Mouse (Mus musculus) kidney, postnatal 0 days (tissue): Measurements from ENCODE around the gene Gm17677. TPM values are rescaled to one million over a fixed set of nuclear protein-coding genes. Genes with fewer than 3 reads are reported as not detected.

Source experiments
- ATAC-seq: fragments of 200-750 bp; cut with Nextera tagmentation; replicated peaks from 2 replicates; pipeline ENCODE4 v1.8.0; 2017; ENCODE audit warnings: low read depth, moderate number of reproducible peaks, moderate TSS enrichment, moderate library complexity; ENCODE audit not compliant: low FRiP score
- DNase-seq: peaks from one replicate; pipeline ENCODE4 v3.0.0-alpha.2; 2016; ENCODE audit warnings: low spot score
- H3K27ac ChIP-seq: fragments of 300-500 bp; sonication (generic); 2 replicates; pipeline ENCODE4 v1.5.1; 2014; ENCODE audit warnings: mild to moderate bottlenecking
- H3K27me3 ChIP-seq: fragments of 300-500 bp; sonication (generic); 2 replicates; pipeline ENCODE4 v1.6.1; 2014; ENCODE audit warnings: low read length, mixed read lengths; ENCODE audit not compliant: insufficient read depth
- H3K36me3 ChIP-seq: fragments of 300-500 bp; sonication (generic); 2 replicates; pipeline ENCODE4 v1.6.1; 2014; ENCODE audit warnings: low read length, mixed read lengths; ENCODE audit not compliant: insufficient read depth
- H3K4me1 ChIP-seq: fragments of 300-500 bp; sonication (generic); replicated peaks from 2 replicates; pipeline ENCODE4 v1.6.1; 2014; ENCODE audit warnings: antibody characterized with exemption, low read length, mixed read lengths; ENCODE audit not compliant: insufficient read depth
- H3K4me2 ChIP-seq: fragments of 300-500 bp; sonication (generic); 2 replicates; pipeline ENCODE4 v1.6.1; 2014; ENCODE audit warnings: mild to moderate bottlenecking, low read length, moderate library complexity, mixed read lengths
- H3K4me3 ChIP-seq: fragments of 300-500 bp; sonication (generic); replicated peaks from 2 replicates; pipeline ENCODE4 v1.5.1; 2014; ENCODE audit warnings: low read depth, low read length
- H3K9ac ChIP-seq: fragments of 300-500 bp; sonication (generic); 2 replicates; pipeline ENCODE4 v1.6.1; 2014; ENCODE audit warnings: low read depth, low read length
- H3K9me3 ChIP-seq: fragments of 300-500 bp; sonication (generic); replicated peaks from 2 replicates; pipeline ENCODE4 v1.6.1; 2016; ENCODE audit warnings: low read length, inconsistent platforms, mixed read lengths
- CTCF ChIP-seq: IDR thresholded peaks from 2 replicates; pipeline ENCODE4 v1.5.1; 2016; ENCODE audit warnings: antibody characterized with exemption, low read depth, mild to moderate bottlenecking, moderate library complexity
- WGBS: fragments of 180-500 bp; shearing (Covaris S2); extraction: QIAGEN DNeasy Blood & Tissue Kit; methylation state at CpG from one replicate; pipeline ENCODE4 v1.1.7; 2014; 5-methylcytosine and 5-hydroxymethylcytosine counted together
- polyA plus RNA-seq: library from polyadenylated mRNA; unstranded; fragments of >200 nt; fragmentation: Nextera tagmentation; extraction: Ambion mirVana; gene quantifications from 2 replicates; pipeline ENCODE4 v1.2.1, GENCODE M21; 2015

Gene Gm17677
- not detected in 2 replicates for polyA plus RNA-seq

GRCm38 (mm10) chr9:35740749-35741148 is at the start of gene Gm17677:
Gene Gm17677, plus strand, starts transcription at chr9:35741049.
- no peaks in the 10 kb centered on the region for H3K36me3 ChIP-seq
- TF ChIP-seq CTCF = no peak
- H3K9me3 ChIP-seq = no peaks in the 10 kb centered on the region
- no peaks in the 10 kb centered on the region for H3K4me1 ChIP-seq
- H3K27me3 ChIP-seq = no peaks in the 10 kb centered on the region
- DNase-seq (no peak), ATAC-seq (no peak)
- no peak within 1 kb of the TSS for H3K4me3 ChIP-seq
- no peak within 1 kb of the TSS for H3K9ac ChIP-seq
- H3K27ac ChIP-seq = no peak within 1 kb of the TSS
- H3K4me2 ChIP-seq = no peak within 1 kb of the TSS

GRCm38 (mm10) chr9:35691924-35692323 is 48.9 kb upstream of the Gm17677 start:
- no peaks in the 10 kb centered on the region for H3K9me3 ChIP-seq
- no peak overlapping the region for H3K9ac ChIP-seq
- no peaks in the 10 kb centered on the region for H3K4me1 ChIP-seq
- H3K27ac ChIP-seq = no peak overlapping the region
- H3K4me2 ChIP-seq = no peak overlapping the region
- DNase-seq = no peak
- TF ChIP-seq CTCF = no peak
- H3K36me3 ChIP-seq = no peaks in the 10 kb centered on the region
- no peaks in the 10 kb centered on the region for H3K27me3 ChIP-seq
- H3K4me3 ChIP-seq = no peak overlapping the region
- no peak for ATAC-seq

- DNase-seq (peak; percentile 18), ATAC-seq (no peak)
- H3K4me2 ChIP-seq = no peak overlapping the region
- no peaks in the 10 kb centered on the region for H3K9me3 ChIP-seq
- no peak overlapping the region for H3K27ac ChIP-seq
- H3K4me3 ChIP-seq = no peak overlapping the region
- no peak overlapping the region for H3K9ac ChIP-seq
- peak; percentile 60 for TF ChIP-seq CTCF
- no peaks in the 10 kb centered on the region for H3K4me1 ChIP-seq
- no peaks in the 10 kb centered on the region for H3K36me3 ChIP-seq
- H3K27me3 ChIP-seq = no peaks in the 10 kb centered on the region
These were observed 33.6 kb upstream of the Gm17677 start for GRCm38 (mm10) chr9:35707265-35707664.

- no peak for TF ChIP-seq CTCF
- H3K9ac ChIP-seq = no peak overlapping the region
- H3K27me3 ChIP-seq = no peaks in the 10 kb centered on the region
- DNase-seq (no peak), ATAC-seq (no peak)
- H3K4me2 ChIP-seq = no peak overlapping the region
- no peak overlapping the region for H3K27ac ChIP-seq
- H3K4me1 ChIP-seq = no peaks in the 10 kb centered on the region
- no peaks in the 10 kb centered on the region for H3K9me3 ChIP-seq
- H3K4me3 ChIP-seq = no peak overlapping the region
- H3K36me3 ChIP-seq = no peaks in the 10 kb centered on the region
These were observed 16.0 kb downstream of the Gm17677 start for GRCm38 (mm10) chr9:35756843-35757242.

- no peak for TF ChIP-seq CTCF
- DNase-seq (no peak), ATAC-seq (no peak)
- Histone ChIP-seq H3K9me3 (no peaks in the 10 kb centered on the region), H3K4me3 (no peak within 1 kb of the TSS), H3K9ac (no peak within 1 kb of the TSS), H3K27ac (no peak within 1 kb of the TSS), H3K4me2 (no peak within 1 kb of the TSS), H3K4me1 (no peaks in the 10 kb centered on the region), H3K36me3 (no peaks in the 10 kb centered on the region), H3K27me3 (no peaks in the 10 kb centered on the region)
- 60% methylated on average over 3 of the region's 3 CpGs for WGBS
These were observed 37.2 kb downstream of the Gm17677 start, which contains the start of gene Gm17727 for GRCm38 (mm10) chr9:35778009-35778408. Gene Gm17727, minus strand, starts transcription at chr9:35778109.

GRCm38 (mm10) chr9:35790001-35790400 is 49.2 kb downstream of the Gm17677 start, which contains the start of the genes Gm27235 and D730048I06Rik:
Gene Gm27235, minus strand, starts transcription at chr9:35790101.
Gene D730048I06Rik, minus strand, starts transcription at chr9:35790112.
- Histone ChIP-seq H3K36me3 (no peaks in the 10 kb centered on the region), H3K9me3 (no peaks in the 10 kb centered on the region), H3K4me2 (no peak within 1 kb of the TSS), H3K27me3 (no peaks in the 10 kb centered on the region), H3K27ac (no peak within 1 kb of the TSS), H3K9ac (no peak within 1 kb of the TSS), H3K4me3 (no peak within 1 kb of the TSS), H3K4me1 (no peaks in the 10 kb centered on the region)
- TF ChIP-seq CTCF = no peak
- 90% methylated on average over 3 of the region's 3 CpGs for WGBS
- ATAC-seq = no peak
- no peak for DNase-seq

Other genes starting within 250 kb of the Gm17677 start
- not detected in 2 replicates for gene Gm1113, start 222.8 kb upstream of the Gm17677 start, polyA plus RNA-seq
- gene Ddx25, start 182.5 kb upstream of the Gm17677 start, polyA plus RNA-seq = 0.96 and 0.97 TPM in 2 replicates
- 20.0 and 20.2 TPM in 2 replicates for gene Pus3, start 182.5 kb upstream of the Gm17677 start, polyA plus RNA-seq
- 0.28 and 0.36 TPM in 2 replicates for gene Pate2, start 170.8 kb upstream of the Gm17677 start, polyA plus RNA-seq
- 7.6 and 8.1 TPM in 2 replicates for gene Hyls1, start 170.7 kb upstream of the Gm17677 start, polyA plus RNA-seq
- not detected in 2 replicates for gene Pate4, start 129.1 kb upstream of the Gm17677 start, polyA plus RNA-seq
- not detected in 2 replicates for gene Pate3, start 92.8 kb upstream of the Gm17677 start, polyA plus RNA-seq
- not detected in 2 replicates for gene Pate1, start 53.7 kb upstream of the Gm17677 start, polyA plus RNA-seq
- gene Gm17727, start 37.1 kb downstream of the Gm17677 start, polyA plus RNA-seq = not detected in 2 replicates
- gene Gm27235, start 49.1 kb downstream of the Gm17677 start, polyA plus RNA-seq = not detected in 2 replicates
- 0.17 and 0.36 TPM in 2 replicates for gene D730048I06Rik, start 49.1 kb downstream of the Gm17677 start, polyA plus RNA-seq
- gene 9230110F15Rik, start 103.1 kb downstream of the Gm17677 start, polyA plus RNA-seq = not detected in 2 replicates
- not detected in 2 replicates for gene 9230113P08Rik, start 167.4 kb downstream of the Gm17677 start, polyA plus RNA-seq